Mouse (Mus musculus) heart, adult 8-10 months (tissue): ENCODE data around the gene Pgf. TPM values are rescaled to one million over a fixed set of nuclear protein-coding genes. Genes with fewer than 3 reads are reported as not detected.

Source experiments
- DNase-seq: peaks from one replicate; pipeline ENCODE4 v3.0.0; 2022; ENCODE audit warnings: low spot score
- total RNA-seq, 4 experiments: library from RNA; stranded (reverse); gene quantifications; 2 replicates each; pipeline ENCODE4 v1.2.4; 2022

The Pgf gene
- total RNA-seq, 4 experiments from 2014 or later, result 3.7 to 5.1 (median 4.1) TPM

DNA sequence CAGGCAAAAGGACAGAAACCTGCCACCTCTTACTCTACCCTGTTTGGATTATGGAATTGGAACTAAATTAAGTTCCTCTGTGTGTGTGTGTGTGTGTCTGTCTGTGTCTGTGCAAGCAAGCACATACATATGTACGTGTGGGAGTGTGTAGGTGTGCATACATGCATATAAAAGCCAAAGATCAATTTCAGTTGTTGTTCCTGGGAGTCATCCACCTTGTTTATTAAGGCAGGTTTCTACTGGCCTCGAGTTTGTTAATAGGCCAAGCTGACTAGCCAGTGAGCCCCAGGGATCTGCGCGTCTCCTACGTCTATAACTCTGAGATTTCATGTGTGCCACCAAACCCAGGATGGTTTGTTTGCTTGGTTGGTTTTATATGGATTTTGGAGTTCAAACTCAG, 52.8 kb downstream of the Pgf start:
- no peak for DNase-seq

- no peak for DNase-seq
These were observed 53.9 kb downstream of the Pgf start for GRCm38 (mm10) chr12:85123645-85124044.

DNA sequence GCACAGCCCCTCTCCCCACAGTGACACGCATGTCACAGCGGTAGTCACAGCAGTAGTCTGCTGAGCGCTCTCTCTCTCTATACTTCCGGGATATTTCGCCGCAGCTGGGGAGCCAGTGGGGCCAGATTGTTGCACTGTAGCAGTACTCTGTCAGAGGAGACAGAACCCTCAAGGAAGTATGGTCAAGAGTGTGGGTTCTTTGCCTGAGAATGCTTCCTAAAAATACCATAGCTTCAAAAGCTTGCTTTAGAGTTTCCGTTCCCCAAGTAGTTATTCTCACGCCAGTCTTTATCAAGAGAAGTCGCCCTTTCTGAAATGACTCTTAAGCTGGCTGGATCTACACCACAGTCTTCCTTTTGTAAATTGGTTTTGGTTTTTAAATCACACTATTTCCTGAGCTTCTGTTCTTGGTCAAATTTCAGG, 54.5 kb downstream of the Pgf start:
- no peak for DNase-seq

DNA sequence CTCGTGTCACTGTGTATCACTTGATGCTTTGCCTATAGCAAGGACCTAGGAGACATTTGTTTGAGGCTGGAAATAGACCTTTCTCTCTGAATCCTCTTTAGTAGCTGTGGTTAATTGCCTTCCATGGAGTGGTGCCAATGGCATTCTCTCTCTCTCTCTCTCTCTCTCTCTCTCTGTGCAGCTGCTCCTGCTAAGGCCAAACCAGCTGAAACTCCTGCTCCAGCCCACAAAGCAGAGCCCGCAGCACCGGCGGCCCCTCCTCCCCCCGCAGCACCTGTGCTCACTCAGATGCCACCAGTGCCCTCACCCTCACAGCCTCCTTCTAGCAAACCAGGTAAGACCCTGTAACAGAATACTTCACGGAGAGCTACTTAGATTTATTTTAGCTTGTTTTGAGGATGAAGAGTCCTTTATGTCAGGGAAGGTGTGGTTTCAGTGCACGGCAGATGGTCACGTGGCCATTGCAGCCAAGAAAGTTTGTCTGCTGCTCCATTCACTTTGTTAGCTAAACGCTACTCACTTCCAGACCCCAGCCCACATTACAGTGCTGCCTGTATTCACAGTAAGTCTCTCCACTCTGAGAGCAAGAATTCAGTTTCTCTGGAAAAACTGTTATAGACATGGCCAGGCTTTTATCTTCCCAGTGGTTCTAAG, 55.7 kb downstream of the Pgf start:
- no peak for DNase-seq

Other genes with a start within 250 kb of the Pgf start
- 10 to 100 TPM; 36.3 to 41.1 (median 40.7) TPM for gene Fcf1, start 206.9 kb downstream of the Pgf start, total RNA-seq
- gene Arel1, start 206.9 kb downstream of the Pgf start, total RNA-seq, result 10 to 100 TPM; 48.3 to 63.3 (median 50.8) TPM
- gene Ylpm1, start 181.5 kb downstream of the Pgf start, total RNA-seq, result 10 to 100 TPM; 26.6 to 30.4 (median 29.7) TPM
- 1 to 10 TPM; 1.1 to 3.0 (median 1.8) TPM for gene Prox2, start 67.0 kb downstream of the Pgf start, total RNA-seq
- gene Dlst, start 67.0 kb downstream of the Pgf start, total RNA-seq, result 100 to 1,000 TPM; 715 to 820 (median 788) TPM
- 1 to 10 TPM; 1.7 to 3.5 (median 2.8) TPM for gene Rps6kl1, start 26.5 kb downstream of the Pgf start, total RNA-seq
- gene Eif2b2, start 41.7 kb upstream of the Pgf start, total RNA-seq, result 10 to 100 TPM; 39.5 to 50.6 (median 45.2) TPM
- gene Mlh3, start 92.8 kb upstream of the Pgf start, total RNA-seq, result 10 to 100 TPM in 2 of 4 experiments, 1 to 10 TPM in 2; 9.4 to 11.3 (median 10.3) TPM
- 10 to 100 TPM; 20.6 to 27.9 (median 22.9) TPM for gene Acyp1, start 110.6 kb upstream of the Pgf start, total RNA-seq
- 1 to 10 TPM; 2.6 to 3.2 (median 2.6) TPM for gene Zc2hc1c, start 110.8 kb upstream of the Pgf start, total RNA-seq
- gene Nek9, start 161.6 kb upstream of the Pgf start, total RNA-seq, result 100 to 1,000 TPM; 119 to 127 (median 123) TPM
- gene Tmed10, start 197.1 kb upstream of the Pgf start, total RNA-seq, result 100 to 1,000 TPM; 164 to 177 (median 171) TPM